Mouse (Mus musculus): ENCODE measurements around the gene Dbx2.

The Dbx2 gene

GRCm38 (mm10) chr15:95655860-95656259, at the start of gene Dbx2:
Dbx2 (minus strand) TSS chr15:95655960.
- no peak for DNase-seq

- no peak for DNase-seq
Measured at GRCm38 (mm10) chr15:95702206-95702605, 46.4 kb upstream of the Dbx2 start.

- DNase-seq: no peak
Measured at GRCm38 (mm10) chr15:95701573-95701972, 45.8 kb upstream of the Dbx2 start.

- no peak for DNase-seq
Measured at GRCm38 (mm10) chr15:95699371-95699770, 43.6 kb upstream of the Dbx2 start.

GRCm38 (mm10) chr15:95693759-95694158, 38.0 kb upstream of the Dbx2 start:
- no peak for DNase-seq

- no peak for DNase-seq
Measured at GRCm38 (mm10) chr15:95691594-95691993, 35.8 kb upstream of the Dbx2 start.

- no peak for DNase-seq
Measured at GRCm38 (mm10) chr15:95691129-95691528, 35.4 kb upstream of the Dbx2 start.

GRCm38 (mm10) chr15:95682620-95683019, 26.9 kb upstream of the Dbx2 start:
- no peak for DNase-seq

GRCm38 (mm10) chr15:95675645-95676044, 19.9 kb upstream of the Dbx2 start:
- no peak for DNase-seq

GRCm38 (mm10) chr15:95675176-95675575, 19.4 kb upstream of the Dbx2 start:
- no peak for DNase-seq

- DNase-seq: no peak
Measured at GRCm38 (mm10) chr15:95667209-95667608, 11.4 kb upstream of the Dbx2 start.

GRCm38 (mm10) chr15:95665002-95665401, 9.2 kb upstream of the Dbx2 start:
- no peak for DNase-seq

GRCm38 (mm10) chr15:95661718-95662117, 6.0 kb upstream of the Dbx2 start:
- no peak for DNase-seq

GRCm38 (mm10) chr15:95660368-95660767, 4.6 kb upstream of the Dbx2 start:
- no peak for DNase-seq

- no peak for DNase-seq
Measured at GRCm38 (mm10) chr15:95654211-95654897, 1.4 kb downstream of the Dbx2 start.

- no peak for DNase-seq
Measured at GRCm38 (mm10) chr15:95653812-95654210, 1.9 kb downstream of the Dbx2 start.

- DNase-seq: no peak
Measured at GRCm38 (mm10) chr15:95652898-95653707, 2.7 kb downstream of the Dbx2 start.

GRCm38 (mm10) chr15:95651824-95652223, 3.9 kb downstream of the Dbx2 start:
- DNase-seq: no peak

- no peak for DNase-seq
Measured at GRCm38 (mm10) chr15:95643505-95644029, 12.2 kb downstream of the Dbx2 start.

- no peak for DNase-seq
Measured at GRCm38 (mm10) chr15:95640347-95640746, 15.4 kb downstream of the Dbx2 start.

- DNase-seq: no peak
Measured at GRCm38 (mm10) chr15:95639829-95640134, 16.0 kb downstream of the Dbx2 start.

GRCm38 (mm10) chr15:95639115-95639828, 16.5 kb downstream of the Dbx2 start:
- no peak for DNase-seq

- DNase-seq: no peak
Measured at GRCm38 (mm10) chr15:95624396-95624795, 31.4 kb downstream of the Dbx2 start.

GRCm38 (mm10) chr15:95622797-95623196, 33.0 kb downstream of the Dbx2 start:
- DNase-seq: no peak

All from spleen, adult 18-20 months (tissue).